Mouse (Mus musculus): ENCODE results near the gene 9430007A20Rik. TPM values are rescaled to one million over a fixed set of nuclear protein-coding genes. Genes with fewer than 3 reads are reported as not detected.

Gene 9430007A20Rik
- polyA plus RNA-seq, 1 experiment, result not detected

DNA sequence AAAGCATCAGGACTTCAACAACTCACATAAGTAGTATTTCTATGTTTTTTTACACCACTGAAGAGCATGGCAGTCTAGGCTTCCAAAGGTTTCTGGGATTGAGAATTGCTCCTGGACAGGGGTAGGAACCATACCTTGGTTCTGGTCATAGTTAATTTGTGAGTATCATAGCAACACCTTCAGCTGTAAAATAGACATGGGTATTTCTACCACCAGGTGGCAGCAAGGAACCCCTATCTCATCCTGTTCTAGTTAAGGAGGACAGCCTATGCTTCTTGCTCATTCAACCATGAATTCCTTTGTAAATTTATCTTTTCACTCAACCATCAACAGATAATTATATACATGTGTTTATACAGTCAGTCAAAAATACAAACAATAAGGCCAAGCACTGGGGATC is 40.2 kb downstream of the 9430007A20Rik start:
- H3K36me3 ChIP-seq (ENCODE audit: control insufficient read depth, insufficient read depth), result no peaks in the 10 kb centered on the region
- H3ac ChIP-seq (ENCODE audit: control insufficient read depth, insufficient read length), result no peak overlapping the region
- H3K4me3 ChIP-seq, result no peak overlapping the region
- no peak overlapping the region for H3K4me2 ChIP-seq (ENCODE audit: low read depth)
- H3K79me2 ChIP-seq (ENCODE audit: control insufficient read depth, insufficient read depth), result no peaks in the 10 kb centered on the region
- no peak for TF ChIP-seq USF1 (IDR thresholded peaks at IDR 0.05; ENCODE audit: low read depth)
- TF ChIP-seq E2F4 (IDR thresholded peaks at IDR 0.05; ENCODE audit: insufficient read depth), result no peak
- TF ChIP-seq REST (IDR thresholded peaks at IDR 0.05; ENCODE audit: insufficient read depth, insufficient read length), result no peak
- H3K27me3 ChIP-seq (ENCODE audit: control insufficient read depth, insufficient read depth, insufficient read length), result no peaks in the 10 kb centered on the region

DNA sequence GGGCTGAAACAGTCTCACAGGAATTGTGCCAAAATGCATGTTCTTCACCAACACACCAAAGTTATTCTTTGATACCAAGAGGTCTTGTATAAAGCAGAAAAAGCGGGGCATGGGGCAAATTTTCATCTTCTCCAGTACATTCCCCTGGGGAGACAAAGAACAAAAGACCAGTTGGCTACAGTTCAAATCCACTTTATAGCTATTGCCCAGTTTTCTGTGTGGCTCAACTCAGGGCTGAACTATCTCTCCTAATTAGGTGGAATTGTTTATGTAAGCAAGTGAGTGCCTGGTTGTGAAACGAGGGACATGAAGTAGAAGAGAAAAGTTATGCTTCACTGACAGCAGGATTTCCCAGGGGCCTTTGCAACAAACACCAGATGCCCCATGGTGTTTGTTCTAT is 41.6 kb downstream of the 9430007A20Rik start:
- Histone ChIP-seq H3K79me2 (ENCODE audit: control insufficient read depth, insufficient read depth) (no peaks in the 10 kb centered on the region), H3ac (ENCODE audit: control insufficient read depth, insufficient read length) (no peak overlapping the region), H3K4me2 (ENCODE audit: low read depth) (no peak overlapping the region), H3K27me3 (ENCODE audit: control insufficient read depth, insufficient read depth, insufficient read length) (no peaks in the 10 kb centered on the region), H3K36me3 (ENCODE audit: control insufficient read depth, insufficient read depth) (no peaks in the 10 kb centered on the region), H3K4me3 (no peak overlapping the region)
- no peak for TF ChIP-seq TCF12 (IDR thresholded peaks at IDR 0.05; ENCODE audit: insufficient read depth, poor library complexity, severe bottlenecking)
- TF ChIP-seq POLR2A (IDR thresholded peaks at IDR 0.05; ENCODE audit: insufficient read length, low read depth), result no peak
- no peak for TF ChIP-seq TCF3 (IDR thresholded peaks at IDR 0.05; ENCODE audit: insufficient read length, low read depth)
- no peak for TF ChIP-seq CEBPB (IDR thresholded peaks at IDR 0.05; ENCODE audit: insufficient read depth, poor library complexity, severe bottlenecking)
- no peak for TF ChIP-seq MYOD1 (IDR thresholded peaks at IDR 0.05; ENCODE audit: control insufficient read depth in 1 of 3, insufficient read length in 2 of 3, low read depth in 2 of 3)
- no peak for TF ChIP-seq MYOG (IDR thresholded peaks at IDR 0.05; ENCODE audit: control insufficient read depth in 1 of 3, insufficient read depth in 1 of 3, insufficient read length in 2 of 3, low read depth in 2 of 3)
- TF ChIP-seq MAX (IDR thresholded peaks at IDR 0.05; ENCODE audit: low read depth), result no peak
- no peak for TF ChIP-seq SRF (IDR thresholded peaks at IDR 0.05; ENCODE audit: control insufficient read depth, insufficient read length, low read depth)
- TF ChIP-seq USF1 (IDR thresholded peaks at IDR 0.05; ENCODE audit: low read depth), result no peak
- TF ChIP-seq REST (IDR thresholded peaks at IDR 0.05; ENCODE audit: insufficient read depth, insufficient read length), result no peak
- no peak for TF ChIP-seq POLR2AphosphoS2 (IDR thresholded peaks at IDR 0.05; ENCODE audit: insufficient read length, low read depth)
- TF ChIP-seq E2F4 (IDR thresholded peaks at IDR 0.05; ENCODE audit: insufficient read depth), result no peak

DNA sequence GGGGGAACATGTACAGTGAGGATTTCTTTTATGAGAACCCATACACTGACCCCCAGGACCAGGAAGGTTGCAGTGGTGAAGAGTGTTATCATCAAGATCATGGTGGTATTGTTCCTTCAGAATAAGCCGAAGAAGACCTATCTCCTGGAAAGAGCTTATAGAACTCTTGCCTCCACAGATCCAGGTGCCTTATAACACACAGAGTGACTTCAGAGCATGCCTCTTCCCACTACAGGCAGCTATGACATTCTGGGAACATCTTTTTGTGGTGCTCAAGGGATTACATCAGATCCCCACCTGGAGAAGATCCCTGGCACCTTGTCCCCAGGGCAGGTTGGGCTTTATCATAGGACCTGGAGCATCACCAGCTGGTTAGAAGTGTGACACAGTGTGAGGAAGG is 45.4 kb downstream of the 9430007A20Rik start, which contains the start of gene Gm13124:
Gene Gm13124 (minus strand): TSS at position 101 of the 400 bp plus-strand sequence.
- TF ChIP-seq TCF3 (IDR thresholded peaks at IDR 0.05; ENCODE audit: insufficient read length, low read depth) (no peak), MYOD1 (IDR thresholded peaks at IDR 0.05; ENCODE audit: control insufficient read depth in 1 of 3, insufficient read length in 2 of 3, low read depth in 2 of 3) (no peak), POLR2AphosphoS2 (IDR thresholded peaks at IDR 0.05; ENCODE audit: insufficient read length, low read depth) (no peak), MYOG (IDR thresholded peaks at IDR 0.05; ENCODE audit: control insufficient read depth in 1 of 3, insufficient read depth in 1 of 3, insufficient read length in 2 of 3, low read depth in 2 of 3) (no peak), E2F4 (IDR thresholded peaks at IDR 0.05; ENCODE audit: insufficient read depth) (no peak), SRF (IDR thresholded peaks at IDR 0.05; ENCODE audit: control insufficient read depth, insufficient read length, low read depth) (no peak), CEBPB (IDR thresholded peaks at IDR 0.05; ENCODE audit: insufficient read depth, poor library complexity, severe bottlenecking) (no peak), POLR2A (IDR thresholded peaks at IDR 0.05; ENCODE audit: insufficient read length, low read depth) (no peak), USF1 (IDR thresholded peaks at IDR 0.05; ENCODE audit: low read depth) (no peak), REST (IDR thresholded peaks at IDR 0.05; ENCODE audit: insufficient read depth, insufficient read length) (no peak), MAX (IDR thresholded peaks at IDR 0.05; ENCODE audit: low read depth) (no peak), TCF12 (IDR thresholded peaks at IDR 0.05; ENCODE audit: insufficient read depth, poor library complexity, severe bottlenecking) (no peak)
- Histone ChIP-seq H3K27me3 (ENCODE audit: control insufficient read depth, insufficient read depth, insufficient read length) (no peaks in the 10 kb centered on the region), H3K4me2 (ENCODE audit: low read depth) (no peak within 1 kb of the TSS), H3K4me3 (no peak within 1 kb of the TSS), H3ac (ENCODE audit: control insufficient read depth, insufficient read length) (no peak within 1 kb of the TSS), H3K79me2 (ENCODE audit: control insufficient read depth, insufficient read depth) (no peaks in the 10 kb centered on the region), H3K36me3 (ENCODE audit: control insufficient read depth, insufficient read depth) (no peaks in the 10 kb centered on the region)

DNA sequence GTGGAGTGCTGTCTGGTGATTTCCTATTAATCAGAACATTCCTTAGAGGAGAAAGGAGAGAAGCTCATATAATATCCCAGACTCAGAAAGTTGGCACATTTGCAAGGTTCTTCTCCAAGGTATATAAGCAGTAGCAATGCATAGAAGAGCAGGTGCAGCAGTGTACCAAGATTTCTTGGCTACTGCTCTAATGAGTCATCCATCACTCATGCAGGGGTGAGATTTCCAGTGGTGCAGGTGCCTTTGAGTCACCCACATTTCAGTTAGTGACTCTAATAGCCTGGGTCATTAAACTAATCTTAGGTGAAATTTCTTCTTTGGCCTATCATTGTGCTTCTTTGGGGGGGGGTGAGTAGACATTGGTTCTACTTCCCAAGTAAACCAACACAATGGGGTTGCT is 48.1 kb downstream of the 9430007A20Rik start:
- no peaks in the 10 kb centered on the region for H3K27me3 ChIP-seq (ENCODE audit: control insufficient read depth, insufficient read depth, insufficient read length)
- no peak overlapping the region for H3K4me3 ChIP-seq
- H3K4me2 ChIP-seq (ENCODE audit: low read depth), result no peak overlapping the region
- no peaks in the 10 kb centered on the region for H3K36me3 ChIP-seq (ENCODE audit: control insufficient read depth, insufficient read depth)
- no peak for TF ChIP-seq POLR2AphosphoS2 (IDR thresholded peaks at IDR 0.05; ENCODE audit: insufficient read length, low read depth)
- no peak for TF ChIP-seq TCF12 (IDR thresholded peaks at IDR 0.05; ENCODE audit: insufficient read depth, poor library complexity, severe bottlenecking)
- no peak for TF ChIP-seq TCF3 (IDR thresholded peaks at IDR 0.05; ENCODE audit: insufficient read length, low read depth)
- no peak for TF ChIP-seq USF1 (IDR thresholded peaks at IDR 0.05; ENCODE audit: low read depth)
- no peak for TF ChIP-seq REST (IDR thresholded peaks at IDR 0.05; ENCODE audit: insufficient read depth, insufficient read length)
- TF ChIP-seq SRF (IDR thresholded peaks at IDR 0.05; ENCODE audit: control insufficient read depth, insufficient read length, low read depth), result no peak
- TF ChIP-seq MYOG (IDR thresholded peaks at IDR 0.05; ENCODE audit: control insufficient read depth in 1 of 3, insufficient read depth in 1 of 3, insufficient read length in 2 of 3, low read depth in 2 of 3), result no peak
- TF ChIP-seq E2F4 (IDR thresholded peaks at IDR 0.05; ENCODE audit: insufficient read depth), result no peak
- no peak overlapping the region for H3ac ChIP-seq (ENCODE audit: control insufficient read depth, insufficient read length)
- H3K79me2 ChIP-seq (ENCODE audit: control insufficient read depth, insufficient read depth), result no peaks in the 10 kb centered on the region

Other genes with a start within 250 kb of the 9430007A20Rik start
- not detected for gene Pramel5, start 239.3 kb upstream of the 9430007A20Rik start, polyA plus RNA-seq (2012; fragmentation: generic; extraction: Trizol)
- not detected for gene Gm13128, start 189.6 kb upstream of the 9430007A20Rik start, polyA plus RNA-seq (2012; fragmentation: generic; extraction: Trizol)
- not detected for gene Gm13119, start 161.9 kb upstream of the 9430007A20Rik start, polyA plus RNA-seq (2012; fragmentation: generic; extraction: Trizol)
- gene Pramef20, start 141.9 kb upstream of the 9430007A20Rik start, polyA plus RNA-seq (2012; fragmentation: generic; extraction: Trizol), result not detected
- not detected for gene Pramef12, start 111.4 kb upstream of the 9430007A20Rik start, polyA plus RNA-seq (2012; fragmentation: generic; extraction: Trizol)
- not detected for gene 1700012P22Rik, start 81.0 kb upstream of the 9430007A20Rik start, polyA plus RNA-seq (2012; fragmentation: generic; extraction: Trizol)
- not detected for gene Gm9944, start 66.5 kb upstream of the 9430007A20Rik start, polyA plus RNA-seq (2012; fragmentation: generic; extraction: Trizol)
- not detected for gene Aadacl3, start 56.1 kb upstream of the 9430007A20Rik start, polyA plus RNA-seq (2012; fragmentation: generic; extraction: Trizol)
- not detected for gene Gm13124, start 45.3 kb downstream of the 9430007A20Rik start, polyA plus RNA-seq (2012; fragmentation: generic; extraction: Trizol)
- gene Aadacl4, start 93.9 kb downstream of the 9430007A20Rik start, polyA plus RNA-seq (2012; fragmentation: generic; extraction: Trizol), result not detected
- gene Gm436, start 166.5 kb downstream of the 9430007A20Rik start, polyA plus RNA-seq (2012; fragmentation: generic; extraction: Trizol), result not detected
- gene Gm13178, start 201.6 kb downstream of the 9430007A20Rik start, polyA plus RNA-seq (2012; fragmentation: generic; extraction: Trizol), result not detected